Mouse (Mus musculus) kidney, adult 2 months (tissue): ENCODE measurements around the gene Trpc2.

Experiments used
- CTCF ChIP-seq: fragments of 200-500 bp; conservative IDR thresholded peaks from 2 replicates; pipeline ENCODE4 v1.5.1; 2011; ENCODE audit warnings: low read depth, mild to moderate bottlenecking, control low read depth, low read length, moderate library complexity, mixed read lengths; ENCODE audit not compliant: insufficient read depth, insufficient read length
- POLR2A ChIP-seq: fragments of 200-500 bp; IDR thresholded peaks from one replicate; pipeline ENCODE4 v1.6.1; 2011; ENCODE audit warnings: low read depth, low read length, control low read depth

- TF ChIP-seq CTCF (no peak), POLR2A (no peak)
Observed at GRCm38 (mm10) chr7:102106700-102107141, 23.8 kb downstream of the Trpc2 start.
